Mouse (Mus musculus) 3T3-L1 (cell line): ENCODE results near the gene Fmo5.

Source experiments
- DNase-seq: peaks from one replicate; pipeline ENCODE4 v3.0.0-alpha.2; 2015; ENCODE audit warnings: low read depth, low spot score

Gene Fmo5

GRCm38 (mm10) chr3:97628391-97629001 is at the start of gene Fmo5:
Gene Fmo5, plus strand, starts transcription at chr3:97628804.
- DNase-seq = peak; percentile 12

GRCm38 (mm10) chr3:97585383-97586160 is 43.0 kb upstream of the Fmo5 start:
- DNase-seq = peak; percentile 91

GRCm38 (mm10) chr3:97587656-97588055 is 40.9 kb upstream of the Fmo5 start:
- no peak for DNase-seq

- no peak for DNase-seq
These were observed 37.9 kb upstream of the Fmo5 start for GRCm38 (mm10) chr3:97590699-97591098.

- DNase-seq = no peak
These were observed 35.5 kb upstream of the Fmo5 start for GRCm38 (mm10) chr3:97593089-97593488.

- no peak for DNase-seq
These were observed 34.5 kb upstream of the Fmo5 start for GRCm38 (mm10) chr3:97594140-97594539.

GRCm38 (mm10) chr3:97595066-97595465 is 33.5 kb upstream of the Fmo5 start:
- no peak for DNase-seq

- no peak for DNase-seq
These were observed 31.8 kb upstream of the Fmo5 start for GRCm38 (mm10) chr3:97596796-97597195.

- no peak for DNase-seq
These were observed 28.4 kb upstream of the Fmo5 start for GRCm38 (mm10) chr3:97600050-97600832.

- peak; percentile 58 for DNase-seq
These were observed 19.3 kb upstream of the Fmo5 start for GRCm38 (mm10) chr3:97609201-97609844.

- peak; percentile 89 for DNase-seq
These were observed 18.7 kb upstream of the Fmo5 start, which contains the start of gene Chd1l for GRCm38 (mm10) chr3:97609845-97610410. Gene Chd1l, minus strand, starts transcription at chr3:97610203.

GRCm38 (mm10) chr3:97611021-97611420 is 17.6 kb upstream of the Fmo5 start:
- DNase-seq = no peak

GRCm38 (mm10) chr3:97615154-97615553 is 13.4 kb upstream of the Fmo5 start:
- no peak for DNase-seq

- DNase-seq = no peak
These were observed 12.7 kb upstream of the Fmo5 start for GRCm38 (mm10) chr3:97615933-97616332.

GRCm38 (mm10) chr3:97617091-97617825 is 11.3 kb upstream of the Fmo5 start:
- no peak for DNase-seq

GRCm38 (mm10) chr3:97617899-97618298 is 10.7 kb upstream of the Fmo5 start:
- no peak for DNase-seq

- no peak for DNase-seq
These were observed 7.9 kb upstream of the Fmo5 start for GRCm38 (mm10) chr3:97620657-97621056.

- no peak for DNase-seq
These were observed 4.0 kb upstream of the Fmo5 start for GRCm38 (mm10) chr3:97624611-97625010.

GRCm38 (mm10) chr3:97627893-97628292 is 711 bp upstream of the Fmo5 start:
- DNase-seq = no peak

- no peak for DNase-seq
These were observed 1.3 kb downstream of the Fmo5 start for GRCm38 (mm10) chr3:97629941-97630340.

GRCm38 (mm10) chr3:97630746-97631145 is 2.1 kb downstream of the Fmo5 start:
- no peak for DNase-seq
